Mouse (Mus musculus) intestine, embryonic 14.5 days (tissue): ENCODE results near the gene Hebp1. TPM values are rescaled to one million over a fixed set of nuclear protein-coding genes. Genes with fewer than 3 reads are reported as not detected.
A peak's percentile ranks its signal among the peaks of the same experiment; 100 is the strongest.

Experiments used
- ATAC-seq: fragments of 200-750 bp; cut with Nextera tagmentation; replicated peaks from 2 replicates; pipeline ENCODE4 v1.8.0; 2017; ENCODE audit warnings: low read depth, moderate number of reproducible peaks, moderate TSS enrichment, moderate library complexity; ENCODE audit not compliant: low FRiP score, low TSS enrichment
- DNase-seq: peaks from one replicate; pipeline ENCODE4 v3.0.0-alpha.2; 2018; ENCODE audit warnings: low spot score
- H3K27ac ChIP-seq: fragments of 300-500 bp; sonication (generic); 2 replicates; pipeline ENCODE4 v1.5.1; 2014; ENCODE audit warnings: low read depth, mild to moderate bottlenecking, control low read depth
- H3K27me3 ChIP-seq: fragments of 300-500 bp; sonication (generic); replicated peaks from 2 replicates; pipeline ENCODE4 v1.6.1; 2014; ENCODE audit warnings: low read length, control low read depth; ENCODE audit not compliant: control insufficient read depth, insufficient read depth
- H3K36me3 ChIP-seq: fragments of 300-500 bp; sonication (generic); 2 replicates; pipeline ENCODE4 v1.6.1; 2014; ENCODE audit warnings: low read length, control low read depth; ENCODE audit not compliant: control insufficient read depth, insufficient read depth
- H3K4me1 ChIP-seq: fragments of 300-500 bp; sonication (generic); replicated peaks from 2 replicates; pipeline ENCODE4 v1.6.1; 2014; ENCODE audit warnings: low read length, control low read depth, mixed read lengths; ENCODE audit not compliant: control insufficient read depth, insufficient read depth
- H3K4me2 ChIP-seq: fragments of 300-500 bp; sonication (generic); 2 replicates; pipeline ENCODE4 v1.6.1; 2014; ENCODE audit warnings: low read length
- H3K4me3 ChIP-seq: fragments of 300-500 bp; sonication (generic); 2 replicates; pipeline ENCODE4 v1.5.1; 2014; ENCODE audit warnings: low read depth, low read length, control low read depth, mixed read lengths
- H3K9ac ChIP-seq: fragments of 300-500 bp; sonication (generic); 2 replicates; pipeline ENCODE4 v1.6.1; 2014; ENCODE audit warnings: mild to moderate bottlenecking, low read length
- H3K9me3 ChIP-seq: fragments of 300-500 bp; sonication (generic); 2 replicates; pipeline ENCODE4 v1.6.1; 2016; ENCODE audit warnings: low read length, control low read depth; ENCODE audit not compliant: control insufficient read depth
- WGBS: fragments of 180-500 bp; shearing (Covaris S2); extraction: QIAGEN DNeasy Blood & Tissue Kit; methylation state at CpG from one replicate; pipeline ENCODE4 v1.1.7; 2014; 5-methylcytosine and 5-hydroxymethylcytosine counted together
- polyA plus RNA-seq: library from polyadenylated mRNA; unstranded; fragments of >200 nt; fragmentation: Nextera tagmentation; extraction: Ambion mirVana; gene quantifications from 2 replicates; pipeline ENCODE4 v1.2.1, GENCODE M21; 2014

Hebp1 gene
- polyA plus RNA-seq, 1 experiment from 2014 or later = 14.7 TPM

- Histone ChIP-seq H3K27ac (no peak overlapping the region), H3K4me1 (peaks cover 3% of the 10 kb centered on the region; the same call in 1 of the 2 replicates), H3K9ac (no peak overlapping the region), H3K4me2 (no peak overlapping the region), H3K27me3 (no peaks in the 10 kb centered on the region), H3K9me3 (no peaks in the 10 kb centered on the region), H3K4me3 (no peak overlapping the region), H3K36me3 (no peaks in the 10 kb centered on the region)
- 67% methylated on average over 3 of the region's 3 CpGs for WGBS
- no peak for DNase-seq
- ATAC-seq = no peak
These were observed 32.6 kb downstream of the Hebp1 start for GRCm38 (mm10) chr6:135165191-135165590.

GRCm38 (mm10) chr6:135162861-135163260 is 35.0 kb downstream of the Hebp1 start:
- no peak for DNase-seq
- no peak overlapping the region for H3K27ac ChIP-seq
- no peaks in the 10 kb centered on the region for H3K36me3 ChIP-seq
- ATAC-seq = no peak
- H3K4me1 ChIP-seq = no peaks in the 10 kb centered on the region; the same call in 1 of the 2 replicates
- no peaks in the 10 kb centered on the region for H3K27me3 ChIP-seq
- no peak overlapping the region for H3K4me2 ChIP-seq
- H3K4me3 ChIP-seq = no peak overlapping the region
- no peak overlapping the region for H3K9ac ChIP-seq
- no peaks in the 10 kb centered on the region for H3K9me3 ChIP-seq
- 72% methylated on average over 4 of the region's 4 CpGs for WGBS

GRCm38 (mm10) chr6:135162311-135162710 is 35.5 kb downstream of the Hebp1 start:
- 80% methylated on average over 3 of the region's 3 CpGs for WGBS
- no peak overlapping the region for H3K4me3 ChIP-seq
- no peaks in the 10 kb centered on the region for H3K9me3 ChIP-seq
- H3K4me1 ChIP-seq = no peaks in the 10 kb centered on the region; the same call in 1 of the 2 replicates
- no peaks in the 10 kb centered on the region for H3K36me3 ChIP-seq
- no peak for ATAC-seq
- H3K9ac ChIP-seq = no peak overlapping the region
- H3K4me2 ChIP-seq = no peak overlapping the region
- no peak overlapping the region for H3K27ac ChIP-seq
- H3K27me3 ChIP-seq = no peaks in the 10 kb centered on the region
- DNase-seq = no peak

- DNase-seq = no peak
- H3K4me3 ChIP-seq = no peak overlapping the region
- 66% methylated on average over 4 of the region's 4 CpGs for WGBS
These were observed 36.5 kb downstream of the Hebp1 start for GRCm38 (mm10) chr6:135161356-135161755.

DNA sequence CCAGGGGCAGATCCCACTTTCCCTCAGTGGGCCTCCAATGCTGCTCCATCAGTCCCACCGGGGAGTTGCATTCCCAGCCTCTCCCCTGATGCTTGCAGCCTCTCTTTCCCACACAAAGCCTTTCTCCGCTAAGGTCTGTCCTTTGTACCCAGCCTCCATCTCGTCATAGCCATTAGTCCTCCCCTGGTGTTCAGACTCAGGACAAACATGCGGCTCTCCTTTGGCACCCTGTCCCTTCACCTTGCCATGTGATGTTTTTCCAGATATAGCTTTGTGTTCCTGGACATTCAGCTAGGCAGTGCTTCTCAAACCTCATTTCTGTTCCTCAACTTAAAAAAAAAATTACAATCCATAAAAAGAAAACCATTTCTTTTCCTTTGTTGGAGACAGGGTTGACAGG is 39.3 kb downstream of the Hebp1 start:
- no peaks in the 10 kb centered on the region for H3K9me3 ChIP-seq
- H3K9ac ChIP-seq = no peak overlapping the region
- DNase-seq (no peak), ATAC-seq (no peak)
- no peak overlapping the region for H3K27ac ChIP-seq
- no peaks in the 10 kb centered on the region for H3K36me3 ChIP-seq
- H3K4me1 ChIP-seq = no peaks in the 10 kb centered on the region; the same call in 1 of the 2 replicates
- no peaks in the 10 kb centered on the region for H3K27me3 ChIP-seq
- no peak overlapping the region for H3K4me2 ChIP-seq
- H3K4me3 ChIP-seq = no peak overlapping the region
- 63% methylated on average over 4 of the region's 4 CpGs for WGBS

More at GRCm38 (mm10) chr6:135161356-135161755, 36.5 kb downstream of the Hebp1 start:
- ATAC-seq = no peak
- no peaks in the 10 kb centered on the region for H3K36me3 ChIP-seq
- no peak overlapping the region for H3K27ac ChIP-seq
- no peaks in the 10 kb centered on the region for H3K9me3 ChIP-seq
- no peak overlapping the region for H3K4me2 ChIP-seq
- H3K27me3 ChIP-seq = no peaks in the 10 kb centered on the region
- H3K4me1 ChIP-seq = no peaks in the 10 kb centered on the region; the same call in 1 of the 2 replicates
- H3K9ac ChIP-seq = no peak overlapping the region

DNA sequence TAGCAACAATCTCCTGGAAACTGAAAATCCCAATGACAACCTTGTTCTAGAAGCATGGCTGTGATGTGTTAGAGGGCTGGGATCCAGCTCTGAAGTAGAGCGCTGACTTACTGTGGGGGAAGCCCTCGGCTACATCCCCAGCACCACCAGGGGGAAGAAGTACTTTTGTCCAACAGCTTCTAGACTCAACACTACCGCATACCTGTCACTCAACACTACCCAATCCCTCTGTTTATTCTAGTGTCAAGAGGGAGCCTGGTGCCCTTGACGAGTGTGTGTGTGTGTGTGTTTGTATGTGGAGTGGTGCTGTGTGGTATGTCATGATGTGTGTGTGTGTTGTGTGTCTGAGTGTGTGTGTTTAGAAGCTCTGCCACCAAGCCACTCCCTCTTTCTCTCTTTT is 40.3 kb downstream of the Hebp1 start:
- DNase-seq = no peak
- WGBS = 71% methylated on average over 4 of the region's 4 CpGs
- Histone ChIP-seq H3K4me2 (no peak overlapping the region), H3K9ac (no peak overlapping the region), H3K27me3 (no peaks in the 10 kb centered on the region), H3K27ac (no peak overlapping the region), H3K9me3 (0 out of 2 replicates have a peak, but pooled peaks cover 4% of the 10 kb centered on the region), H3K4me1 (no peaks in the 10 kb centered on the region), H3K36me3 (no peaks in the 10 kb centered on the region), H3K4me3 (no peak overlapping the region)
- ATAC-seq = no peak

- no peak for ATAC-seq
- Histone ChIP-seq H3K9me3 (0 out of 2 replicates have a peak, but pooled peaks cover 4% of the 10 kb centered on the region), H3K27me3 (no peaks in the 10 kb centered on the region), H3K4me1 (no peaks in the 10 kb centered on the region), H3K4me3 (no peak overlapping the region), H3K36me3 (no peaks in the 10 kb centered on the region), H3K4me2 (no peak overlapping the region), H3K9ac (no peak overlapping the region), H3K27ac (no peak overlapping the region)
- whole genome bisulfite sequencing = 77% methylated on average over 8 of the region's 8 CpGs
- DNase-seq = no peak
These were observed 41.2 kb downstream of the Hebp1 start for GRCm38 (mm10) chr6:135156597-135156996.

- Histone ChIP-seq H3K9ac (no peak overlapping the region), H3K4me1 (no peaks in the 10 kb centered on the region), H3K4me3 (no peak overlapping the region), H3K27me3 (no peaks in the 10 kb centered on the region), H3K27ac (no peak overlapping the region), H3K4me2 (no peak overlapping the region), H3K36me3 (no peaks in the 10 kb centered on the region), H3K9me3 (0 out of 2 replicates have a peak, but pooled peaks cover 4% of the 10 kb centered on the region)
- 83% methylated on average over 5 of the region's 5 CpGs for WGBS
- DNase-seq = no peak
- no peak for ATAC-seq
These were observed 44.1 kb downstream of the Hebp1 start for GRCm38 (mm10) chr6:135153719-135154118.

GRCm38 (mm10) chr6:135150311-135150710 is 47.5 kb downstream of the Hebp1 start:
- Histone ChIP-seq H3K4me2 (no peak overlapping the region), H3K9me3 (0 out of 2 replicates have a peak, but pooled peaks cover 4% of the 10 kb centered on the region), H3K4me1 (no peaks in the 10 kb centered on the region), H3K4me3 (no peak overlapping the region), H3K27me3 (no peaks in the 10 kb centered on the region), H3K9ac (no peak overlapping the region), H3K27ac (no peak overlapping the region), H3K36me3 (no peaks in the 10 kb centered on the region)
- 32% methylated on average over 5 of the region's 5 CpGs for WGBS
- DNase-seq (peak; percentile 69), ATAC-seq (no peak)
